Mouse (Mus musculus) monocyte, adult 59 days (primary cell): ENCODE data around the gene 4930548H24Rik. TPM values are rescaled to one million over a fixed set of nuclear protein-coding genes. Genes with fewer than 3 reads are reported as not detected.

ENCODE experiments used
- total RNA-seq, 2 experiments: library from RNA; stranded (reverse); gene quantifications; one replicate each; pipeline ENCODE4 v1.2.4; 2023

The 4930548H24Rik gene
- under 1 TPM; 0.24 to 0.81 TPM for total RNA-seq

DNA sequence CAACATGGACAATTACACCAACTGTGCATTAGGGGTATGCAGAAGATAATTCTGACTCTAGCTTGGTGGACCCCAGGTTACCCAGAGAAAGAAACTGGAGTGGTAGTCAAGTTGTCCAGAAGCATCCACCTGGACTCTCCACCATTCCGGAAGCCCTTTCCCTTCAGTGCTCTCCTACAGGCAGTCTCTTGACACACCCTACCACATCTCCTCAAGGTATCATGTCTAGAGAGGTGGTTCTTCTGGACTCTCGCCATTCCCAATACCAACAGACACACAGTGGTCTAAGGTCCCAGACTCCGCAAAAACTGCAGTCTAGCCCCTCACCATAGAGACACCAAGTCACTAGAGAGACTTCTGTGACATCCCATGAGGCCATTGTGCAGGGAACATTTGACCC is at the start of gene 4930548H24Rik:
Gene 4930548H24Rik, plus strand, starts transcription at position 301 of the 400 bp plus-strand sequence.

DNA sequence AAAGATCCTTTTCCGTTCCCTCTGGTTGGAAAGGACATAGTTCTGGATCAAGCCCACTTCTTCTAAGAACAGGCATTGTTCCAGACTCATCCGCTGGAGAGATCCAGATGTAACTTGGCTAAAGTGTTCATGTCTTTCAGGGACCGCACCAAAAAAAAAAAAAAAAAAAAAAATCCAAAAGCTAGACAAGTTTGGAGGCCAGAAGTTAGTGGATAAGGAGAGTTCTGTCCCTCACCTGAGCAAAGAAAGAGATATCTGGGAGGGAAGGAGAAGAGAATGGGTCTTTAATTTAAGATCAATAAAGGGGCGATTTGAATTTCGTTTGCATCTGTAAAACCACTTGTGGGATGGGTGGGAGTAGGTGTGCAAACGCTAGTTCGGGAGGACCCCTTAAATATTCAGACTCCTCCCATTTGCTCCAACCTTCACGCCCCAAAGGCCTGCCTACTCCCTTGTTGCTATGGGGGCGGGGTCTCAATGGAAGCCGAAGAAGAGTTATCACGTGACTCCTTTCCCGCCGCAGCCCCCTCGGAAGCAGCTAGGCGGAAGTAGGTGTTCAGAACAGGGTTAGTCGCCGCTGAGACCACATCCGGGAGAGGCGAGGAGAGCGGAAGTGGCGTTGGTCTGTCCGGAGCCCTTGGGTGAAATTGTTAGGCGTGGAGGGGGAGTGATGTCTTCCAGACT is 33.5 kb upstream of the 4930548H24Rik start, which contains the start of gene Zfp512:
Gene Zfp512, plus strand, starts transcription at position 554 of the 684 bp plus-strand sequence.

DNA sequence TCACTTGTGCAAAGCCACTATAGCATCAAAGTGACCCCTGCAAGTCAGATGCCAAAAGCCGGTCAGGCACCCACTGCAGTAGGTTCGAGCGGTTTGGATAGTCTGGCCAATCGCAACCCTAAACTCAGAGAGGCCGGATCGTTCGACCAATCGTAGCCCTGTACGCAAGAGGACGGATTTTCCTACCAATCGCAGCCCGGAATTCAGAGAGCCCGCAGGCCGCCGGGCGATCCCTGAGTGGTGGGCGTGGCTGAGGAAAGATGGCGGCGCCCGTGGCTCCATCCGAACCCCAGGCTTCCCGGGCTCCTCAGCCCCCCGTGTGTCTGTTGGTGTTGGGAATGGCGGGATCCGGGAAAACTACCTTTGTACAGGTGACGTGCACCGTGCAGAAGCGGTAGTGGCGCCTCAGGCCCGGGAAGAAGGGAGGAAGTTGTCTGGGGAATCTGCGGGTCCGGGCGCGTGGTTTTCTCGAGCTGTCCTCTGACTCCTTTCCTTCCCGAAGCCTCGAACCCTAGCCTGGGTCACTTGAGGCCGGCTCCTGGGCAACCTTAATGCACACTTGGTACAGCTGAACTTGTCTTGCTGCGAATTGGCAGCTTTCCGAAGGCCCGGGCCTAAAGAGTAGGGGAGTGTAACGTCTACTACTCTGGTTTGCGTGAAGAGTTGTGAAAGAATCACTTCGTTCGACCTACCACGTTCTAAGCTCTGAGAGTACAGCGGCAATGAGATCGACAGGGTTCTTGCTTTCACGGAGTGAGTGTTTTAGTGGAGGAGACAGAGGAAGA is 9.2 kb downstream of the 4930548H24Rik start, which contains the start of gene Gpn1:
Gene Gpn1, plus strand, starts transcription at position 229 of the 785 bp plus-strand sequence.

DNA sequence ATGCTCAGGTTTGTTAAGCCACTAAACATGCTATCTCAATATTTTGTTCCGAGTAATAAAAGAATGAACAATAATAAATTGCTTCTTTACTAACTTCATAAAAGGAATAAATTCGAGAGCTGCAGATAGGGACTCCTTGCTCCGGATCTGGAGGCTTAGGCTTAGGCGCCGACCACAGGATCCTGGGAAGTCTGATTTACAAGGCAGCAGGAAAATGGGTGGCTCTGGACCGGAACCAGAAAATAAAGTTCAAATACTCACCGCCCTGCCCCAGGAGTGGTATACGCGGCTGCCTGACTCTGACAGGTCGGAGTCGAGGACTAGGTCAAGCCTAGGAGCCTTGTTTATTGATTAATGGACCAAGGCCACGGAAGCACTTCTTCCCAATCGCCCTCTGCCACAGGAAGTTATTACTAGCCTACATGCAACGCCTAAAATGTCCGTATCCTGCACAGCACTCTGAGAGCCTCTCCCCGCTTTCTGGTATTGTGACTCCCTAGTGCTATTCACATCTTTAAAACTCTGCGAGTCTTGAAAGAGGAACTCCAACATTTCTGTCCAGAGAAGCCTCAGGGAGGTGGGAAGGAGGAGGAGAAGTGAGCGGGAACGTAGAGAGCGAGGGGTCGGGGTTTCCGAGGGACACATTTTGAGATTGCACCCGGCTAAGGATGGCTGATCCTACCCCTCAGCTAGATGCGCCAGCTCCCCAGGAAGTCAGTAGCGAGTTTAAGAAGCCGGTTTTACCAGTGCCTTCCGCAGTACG is 41.0 kb downstream of the 4930548H24Rik start, which contains the start of gene Slc4a1ap:
Gene Slc4a1ap, plus strand, starts transcription at position 642 of the 763 bp plus-strand sequence.

DNA sequence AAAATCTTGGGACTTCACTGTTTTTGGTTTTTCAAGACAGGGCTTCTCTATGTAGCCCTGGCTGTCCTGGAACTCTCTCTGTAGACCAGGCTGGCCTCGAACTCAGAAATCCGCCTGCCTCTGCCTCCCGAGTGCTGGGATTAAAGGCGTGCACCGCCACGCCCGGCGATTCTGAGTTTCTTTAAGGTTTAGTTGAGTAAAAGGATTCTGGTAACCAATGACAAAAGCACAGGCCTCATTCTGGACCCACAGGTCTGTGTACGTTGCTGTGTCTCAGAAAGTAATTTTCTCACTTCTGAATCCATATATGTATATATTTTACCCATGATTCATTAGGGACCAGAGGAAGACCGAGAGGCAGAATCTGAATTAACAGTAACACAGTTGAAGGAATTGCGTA is 42.2 kb downstream of the 4930548H24Rik start, which contains the start of gene Supt7l:
Gene Supt7l, minus strand, starts transcription at position 101 of the 400 bp plus-strand sequence.

Other genes starting within 250 kb of the 4930548H24Rik start
- gene Nrbp1, start 244.9 kb upstream of the 4930548H24Rik start, total RNA-seq = 100 to 1,000 TPM; 178 to 180 TPM
- not detected for gene Gm9970, start 244.5 kb upstream of the 4930548H24Rik start, total RNA-seq
- gene Krtcap3, start 234.0 kb upstream of the 4930548H24Rik start, total RNA-seq = 10 to 100 TPM in 1 of 2 experiments, 1 to 10 TPM in 1; 7.8 to 10.9 TPM
- 10 to 100 TPM; 24.1 to 25.1 TPM for gene Ift172, start 194.6 kb upstream of the 4930548H24Rik start, total RNA-seq
- gene Fndc4, start 189.7 kb upstream of the 4930548H24Rik start, total RNA-seq = not detected
- not detected for gene Gckr, start 188.3 kb upstream of the 4930548H24Rik start, total RNA-seq
- gene Zfp512, start 33.3 kb upstream of the 4930548H24Rik start, total RNA-seq = 10 to 100 TPM; 13.8 to 15.0 TPM
- gene Gpn1, start 9.0 kb downstream of the 4930548H24Rik start, total RNA-seq = 10 to 100 TPM; 23.7 to 27.7 TPM
- 10 to 100 TPM; 36.9 to 42.9 TPM for gene Slc4a1ap, start 41.3 kb downstream of the 4930548H24Rik start, total RNA-seq
- 10 to 100 TPM; 14.6 to 15.5 TPM for gene Supt7l, start 42.1 kb downstream of the 4930548H24Rik start, total RNA-seq
- 100 to 1,000 TPM; 305 to 306 TPM for gene Mrpl33, start 111.2 kb downstream of the 4930548H24Rik start, total RNA-seq
- gene Rbks, start 211.9 kb downstream of the 4930548H24Rik start, total RNA-seq = 10 to 100 TPM; 24.6 to 26.3 TPM
- 10 to 100 TPM; 55.1 to 79.4 TPM for gene Babam2, start 211.9 kb downstream of the 4930548H24Rik start, total RNA-seq